Mouse (Mus musculus): Measurements from ENCODE around the gene Lhfp. TPM values are rescaled to one million over a fixed set of nuclear protein-coding genes. Genes with fewer than 3 reads are reported as not detected.
"Not testable (repeated sequence)": the region's sequence is repeated elsewhere in the genome, so short reads cannot be mapped to it uniquely, and the experiment has no call there.

The Lhfp gene
- polyA plus RNA-seq, 1 experiment from 2014 or later = 48.1 TPM

DNA sequence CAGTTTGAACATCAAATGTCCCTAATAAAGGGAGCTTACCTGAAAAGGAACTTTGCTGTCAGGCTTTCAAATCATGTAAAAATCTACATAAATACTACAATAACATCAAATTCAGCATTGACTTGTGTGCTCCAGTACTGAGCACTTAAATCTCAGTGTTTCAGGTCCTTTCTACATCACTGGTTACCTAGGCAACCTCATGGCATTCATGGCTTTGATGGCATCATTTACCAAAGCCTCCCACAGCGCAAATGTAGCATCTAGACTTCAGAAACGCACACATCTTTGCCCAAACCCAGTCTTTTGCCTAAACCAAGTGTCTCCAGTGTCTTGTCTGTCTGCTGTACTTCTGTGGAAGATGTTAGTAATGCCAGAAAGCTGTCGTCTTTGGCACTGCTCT, 225.7 kb downstream of the Lhfp start:
- Histone ChIP-seq H3K27ac (replicated peaks; ENCODE audit: low read depth, low read length) (no peak overlapping the region), H3K4me1 (ENCODE audit: control insufficient read depth, insufficient read depth, low read length) (no peaks in the 10 kb centered on the region), H3K9ac (replicated peaks; ENCODE audit: low read length) (no peak overlapping the region), H3K4me2 (ENCODE audit: low read length) (no peak overlapping the region), H3K36me3 (ENCODE audit: control insufficient read depth, insufficient read depth, low read length) (no peaks in the 10 kb centered on the region), H3K9me3 (ENCODE audit: control insufficient read depth, low read length) (no peaks in the 10 kb centered on the region), H3K27me3 (ENCODE audit: control insufficient read depth, insufficient read depth, low read length) (no peaks in the 10 kb centered on the region), H3K4me3 (replicated peaks; ENCODE audit: low read depth, low read length) (no peak overlapping the region)
- ATAC-seq (ENCODE audit: low FRiP score, low TSS enrichment) = no peak
- DNase-seq = peak; percentile 51
- 40% methylated on average over 3 of the region's 3 CpGs for WGBS

DNA sequence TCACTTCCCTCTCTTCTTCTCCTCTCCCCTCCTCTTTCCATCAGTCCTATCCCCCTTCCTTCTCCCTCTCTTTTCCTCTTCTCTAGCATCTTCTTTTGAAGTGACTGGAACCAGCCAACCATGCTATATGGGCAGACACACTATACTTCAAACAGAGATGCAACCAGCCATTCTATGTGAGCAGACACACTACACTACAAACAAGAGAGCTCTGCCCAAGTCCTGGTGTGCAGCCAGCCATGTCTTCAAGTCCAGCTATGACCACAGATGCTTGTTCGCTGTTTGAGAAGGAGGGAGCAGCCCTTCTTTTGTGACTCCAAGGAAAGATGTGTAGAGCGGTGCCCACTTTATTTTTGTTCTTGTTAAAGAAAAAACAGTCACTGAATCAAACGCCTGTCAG, 231.9 kb downstream of the Lhfp start:
- DNase-seq = no peak
- Histone ChIP-seq H3K4me1 (ENCODE audit: control insufficient read depth, insufficient read depth, low read length) (no peaks in the 10 kb centered on the region), H3K4me3 (replicated peaks; ENCODE audit: low read depth, low read length) (no peak overlapping the region), H3K9ac (replicated peaks; ENCODE audit: low read length) (no peak overlapping the region), H3K27ac (replicated peaks; ENCODE audit: low read depth, low read length) (no peak overlapping the region), H3K4me2 (ENCODE audit: low read length) (no peak overlapping the region), H3K9me3 (ENCODE audit: control insufficient read depth, low read length) (no peaks in the 10 kb centered on the region), H3K36me3 (ENCODE audit: control insufficient read depth, insufficient read depth, low read length) (no peaks in the 10 kb centered on the region), H3K27me3 (ENCODE audit: control insufficient read depth, insufficient read depth, low read length) (no peaks in the 10 kb centered on the region)
- WGBS = 80% methylated on average over 3 of the region's 3 CpGs
- no peak for ATAC-seq (ENCODE audit: low FRiP score, low TSS enrichment)

DNA sequence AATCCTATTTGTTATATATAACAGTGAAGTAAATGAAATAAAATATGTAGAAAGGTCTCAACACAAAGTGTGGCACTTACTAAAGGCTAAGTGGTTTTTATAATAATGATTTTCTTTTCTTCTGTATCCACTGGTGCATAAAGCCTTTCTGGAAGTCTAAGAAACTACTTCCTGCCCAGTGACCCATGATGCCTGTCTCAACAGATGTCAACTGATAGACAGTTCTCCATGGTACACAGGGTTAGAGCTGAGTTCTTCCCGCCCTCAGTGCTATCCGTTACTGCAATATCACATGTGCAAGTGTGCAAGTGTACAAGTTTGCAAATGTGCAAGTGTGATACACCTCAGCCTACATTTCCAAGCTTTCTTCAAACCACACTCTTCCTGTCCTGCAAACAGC, 236.7 kb downstream of the Lhfp start:
- no peak for DNase-seq
- no peaks in the 10 kb centered on the region for H3K36me3 ChIP-seq (ENCODE audit: control insufficient read depth, insufficient read depth, low read length)

DNA sequence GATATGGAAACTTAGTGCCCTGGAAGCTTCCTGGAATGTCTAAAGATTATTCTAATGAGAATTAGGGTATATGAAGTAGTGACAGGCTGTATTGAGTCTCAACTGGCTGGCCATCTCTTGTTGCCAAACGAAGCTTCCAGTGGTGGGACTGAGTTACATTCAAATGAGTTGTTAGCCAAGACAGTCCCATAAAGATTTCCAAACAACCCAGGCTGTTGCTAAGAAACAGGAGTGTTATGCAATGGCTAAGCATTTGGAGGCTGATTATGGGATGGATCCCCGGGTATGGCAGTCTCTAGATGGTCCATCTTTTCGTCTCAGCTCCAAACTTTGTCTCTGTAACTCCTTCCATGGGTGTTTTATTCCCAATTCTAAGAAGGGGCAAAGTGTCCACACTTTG, 240.7 kb downstream of the Lhfp start:
- not testable (repeated sequence) for H3K27me3 ChIP-seq (ENCODE audit: control insufficient read depth, insufficient read depth, low read length); H3K4me1 ChIP-seq (ENCODE audit: control insufficient read depth, insufficient read depth, low read length); H3K4me3 ChIP-seq (replicated peaks; ENCODE audit: low read depth, low read length); H3K36me3 ChIP-seq (ENCODE audit: control insufficient read depth, insufficient read depth, low read length); ATAC-seq (ENCODE audit: low FRiP score, low TSS enrichment); H3K27ac ChIP-seq (replicated peaks; ENCODE audit: low read depth, low read length); H3K4me2 ChIP-seq (ENCODE audit: low read length); DNase-seq; H3K9ac ChIP-seq (replicated peaks; ENCODE audit: low read length); H3K9me3 ChIP-seq (ENCODE audit: control insufficient read depth, low read length)
- WGBS = 60% methylated on average over 3 of the region's 3 CpGs

More for the DNA sequence above, 236.7 kb downstream of the Lhfp start:
- Histone ChIP-seq H3K4me2 (ENCODE audit: low read length) (no peak overlapping the region), H3K27me3 (ENCODE audit: control insufficient read depth, insufficient read depth, low read length) (no peaks in the 10 kb centered on the region), H3K27ac (replicated peaks; ENCODE audit: low read depth, low read length) (no peak overlapping the region), H3K4me1 (ENCODE audit: control insufficient read depth, insufficient read depth, low read length) (no peaks in the 10 kb centered on the region), H3K9ac (replicated peaks; ENCODE audit: low read length) (no peak overlapping the region), H3K9me3 (ENCODE audit: control insufficient read depth, low read length) (no peaks in the 10 kb centered on the region), H3K4me3 (replicated peaks; ENCODE audit: low read depth, low read length) (no peak overlapping the region)
- ATAC-seq (ENCODE audit: low FRiP score, low TSS enrichment) = no peak
- 84% methylated on average over 2 of the region's 2 CpGs for WGBS

DNA sequence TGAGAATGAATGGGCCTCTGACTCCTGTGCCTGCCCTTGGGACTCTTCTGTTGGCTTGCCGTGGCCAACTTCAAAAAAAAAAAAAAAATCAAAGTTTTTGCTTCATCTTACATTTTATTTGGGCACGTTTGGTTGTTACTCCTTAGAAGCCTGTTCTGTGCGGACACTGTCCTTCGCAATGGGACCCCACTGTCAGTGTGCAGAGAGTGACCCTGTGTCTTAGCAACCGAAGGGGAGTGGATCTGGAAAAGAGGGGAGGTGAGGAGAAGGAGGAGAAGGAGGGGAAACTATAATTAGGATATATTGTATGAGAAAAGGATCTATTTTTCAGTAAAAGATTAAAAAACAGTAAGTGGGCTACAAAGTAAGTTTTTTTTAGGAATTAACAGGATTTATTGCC, 242.7 kb downstream of the Lhfp start:
- Histone ChIP-seq H3K9me3 (ENCODE audit: control insufficient read depth, low read length) (no peaks in the 10 kb centered on the region), H3K4me2 (ENCODE audit: low read length) (no peak overlapping the region), H3K4me3 (replicated peaks; ENCODE audit: low read depth, low read length) (no peak overlapping the region), H3K9ac (replicated peaks; ENCODE audit: low read length) (no peak overlapping the region), H3K36me3 (ENCODE audit: control insufficient read depth, insufficient read depth, low read length) (no peaks in the 10 kb centered on the region), H3K27me3 (ENCODE audit: control insufficient read depth, insufficient read depth, low read length) (no peaks in the 10 kb centered on the region), H3K27ac (replicated peaks; ENCODE audit: low read depth, low read length) (no peak overlapping the region), H3K4me1 (ENCODE audit: control insufficient read depth, insufficient read depth, low read length) (no peaks in the 10 kb centered on the region)
- WGBS = 89% methylated on average over 5 of the region's 5 CpGs
- ATAC-seq (ENCODE audit: low FRiP score, low TSS enrichment) = no peak
- no peak for DNase-seq

DNA sequence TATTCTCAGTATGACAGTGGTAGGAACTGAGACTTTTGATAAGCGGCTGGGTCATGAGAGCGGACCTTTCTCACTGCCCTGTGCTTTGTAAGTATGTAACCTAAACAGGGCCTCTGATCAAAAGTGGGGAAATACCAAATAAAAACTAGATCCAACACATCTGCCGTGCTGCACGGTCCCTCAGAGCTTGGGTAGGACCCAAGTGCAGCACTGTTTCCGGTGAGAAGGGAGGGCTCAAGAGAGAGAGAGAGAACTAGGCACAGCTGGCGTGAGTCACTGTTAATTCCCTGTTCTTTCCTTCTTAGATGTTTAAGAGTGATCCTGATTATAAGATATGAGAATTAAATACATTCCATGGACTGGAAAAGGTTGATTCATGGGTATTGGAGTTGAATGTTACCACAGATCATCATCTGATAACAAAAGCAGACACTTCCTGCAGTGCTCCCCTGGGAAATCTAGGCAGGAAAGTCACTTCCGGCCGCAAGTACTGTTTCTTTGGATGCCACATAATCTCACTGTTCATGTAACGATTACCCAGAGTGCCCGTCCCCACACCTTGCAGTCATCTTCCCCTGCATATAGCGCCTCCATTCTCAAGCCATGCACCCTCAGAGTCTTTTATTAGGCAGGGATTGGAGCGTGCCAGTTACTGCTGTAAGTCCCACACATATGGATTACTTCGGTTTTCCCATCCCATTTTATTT, 243.3 kb downstream of the Lhfp start:
- no peak overlapping the region for H3K27ac ChIP-seq (replicated peaks; ENCODE audit: low read depth, low read length)
- H3K9ac ChIP-seq (replicated peaks; ENCODE audit: low read length) = no peak overlapping the region
- ATAC-seq (ENCODE audit: low FRiP score, low TSS enrichment) (no peak), DNase-seq (no peak)
- H3K9me3 ChIP-seq (ENCODE audit: control insufficient read depth, low read length) = no peaks in the 10 kb centered on the region
- 88% methylated on average over 13 of the region's 13 CpGs for WGBS
- no peak overlapping the region for H3K4me2 ChIP-seq (ENCODE audit: low read length)
- H3K4me3 ChIP-seq (replicated peaks; ENCODE audit: low read depth, low read length) = no peak overlapping the region
- no peaks in the 10 kb centered on the region for H3K4me1 ChIP-seq (ENCODE audit: control insufficient read depth, insufficient read depth, low read length)
- no peaks in the 10 kb centered on the region for H3K36me3 ChIP-seq (ENCODE audit: control insufficient read depth, insufficient read depth, low read length)
- no peaks in the 10 kb centered on the region for H3K27me3 ChIP-seq (ENCODE audit: control insufficient read depth, insufficient read depth, low read length)

DNA sequence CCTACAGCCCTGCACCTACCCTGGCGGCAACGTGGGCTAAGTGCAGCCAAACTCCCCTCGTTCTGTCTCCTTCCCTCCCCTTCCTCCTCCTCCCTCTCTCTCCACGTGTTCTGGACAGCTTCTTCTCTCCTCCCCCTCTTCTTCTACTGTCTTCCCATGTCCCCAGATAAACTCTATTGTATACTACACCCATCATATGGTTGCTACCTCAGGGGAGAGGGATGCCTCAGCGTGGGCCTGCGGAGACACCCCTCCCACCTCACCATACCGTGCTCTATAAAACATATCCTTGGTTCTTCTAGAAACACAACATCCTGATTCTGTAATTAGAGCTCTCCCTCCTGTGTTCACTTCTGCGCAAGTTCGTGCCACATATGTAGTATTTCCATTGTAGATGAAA, 247.3 kb downstream of the Lhfp start:
- no peaks in the 10 kb centered on the region for H3K4me1 ChIP-seq (ENCODE audit: control insufficient read depth, insufficient read depth, low read length)
- no peak overlapping the region for H3K9ac ChIP-seq (replicated peaks; ENCODE audit: low read length)
- no peak overlapping the region for H3K27ac ChIP-seq (replicated peaks; ENCODE audit: low read depth, low read length)
- no peak for ATAC-seq (ENCODE audit: low FRiP score, low TSS enrichment)
- H3K36me3 ChIP-seq (ENCODE audit: control insufficient read depth, insufficient read depth, low read length) = no peaks in the 10 kb centered on the region
- H3K4me3 ChIP-seq (replicated peaks; ENCODE audit: low read depth, low read length) = no peak overlapping the region
- no peak for DNase-seq
- no peaks in the 10 kb centered on the region for H3K9me3 ChIP-seq (ENCODE audit: control insufficient read depth, low read length)
- H3K4me2 ChIP-seq (ENCODE audit: low read length) = no peak overlapping the region
- H3K27me3 ChIP-seq (ENCODE audit: control insufficient read depth, insufficient read depth, low read length) = no peaks in the 10 kb centered on the region
- WGBS = 60% methylated on average over 9 of the region's 9 CpGs

DNA sequence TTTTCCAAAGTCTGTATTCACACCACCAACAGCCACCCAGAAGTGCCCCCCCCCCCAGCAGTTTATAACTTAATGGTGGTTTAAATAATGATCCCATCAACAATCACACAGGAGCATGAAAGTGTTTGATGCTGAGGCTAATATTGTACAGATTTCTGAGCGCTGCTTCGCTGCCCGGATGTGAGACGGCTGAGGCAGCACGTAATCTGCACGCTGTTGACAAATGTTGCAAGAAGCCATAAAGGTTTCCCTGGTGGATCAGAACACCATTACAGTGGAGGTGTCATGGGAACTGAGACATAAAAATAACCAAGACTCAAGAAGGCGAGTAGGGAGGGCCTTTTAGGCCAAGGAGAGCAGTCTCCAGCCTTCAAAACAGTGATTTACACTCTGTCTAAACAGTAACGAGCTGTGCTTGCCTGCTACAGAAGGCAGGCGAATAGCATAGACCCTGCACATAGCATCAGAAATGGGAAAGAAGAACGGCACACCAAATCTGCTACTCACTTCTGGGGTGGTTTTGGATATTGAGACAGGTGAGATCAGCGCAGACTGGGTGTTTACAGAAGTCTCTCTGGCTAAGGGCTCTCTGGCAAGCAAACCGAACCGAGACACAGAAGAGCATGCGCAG, 248.4 kb downstream of the Lhfp start:
- Histone ChIP-seq H3K27me3 (ENCODE audit: control insufficient read depth, insufficient read depth, low read length) (no peaks in the 10 kb centered on the region), H3K4me1 (ENCODE audit: control insufficient read depth, insufficient read depth, low read length) (no peaks in the 10 kb centered on the region), H3K9ac (replicated peaks; ENCODE audit: low read length) (no peak overlapping the region), H3K4me3 (replicated peaks; ENCODE audit: low read depth, low read length) (no peak overlapping the region), H3K4me2 (ENCODE audit: low read length) (no peak overlapping the region), H3K9me3 (ENCODE audit: control insufficient read depth, low read length) (no peaks in the 10 kb centered on the region), H3K36me3 (ENCODE audit: control insufficient read depth, insufficient read depth, low read length) (no peaks in the 10 kb centered on the region), H3K27ac (replicated peaks; ENCODE audit: low read depth, low read length) (no peak overlapping the region)
- DNase-seq = peak; percentile 8
- whole genome bisulfite sequencing = 84% methylated on average over 14 of the region's 14 CpGs
- no peak for ATAC-seq (ENCODE audit: low FRiP score, low TSS enrichment)

DNA sequence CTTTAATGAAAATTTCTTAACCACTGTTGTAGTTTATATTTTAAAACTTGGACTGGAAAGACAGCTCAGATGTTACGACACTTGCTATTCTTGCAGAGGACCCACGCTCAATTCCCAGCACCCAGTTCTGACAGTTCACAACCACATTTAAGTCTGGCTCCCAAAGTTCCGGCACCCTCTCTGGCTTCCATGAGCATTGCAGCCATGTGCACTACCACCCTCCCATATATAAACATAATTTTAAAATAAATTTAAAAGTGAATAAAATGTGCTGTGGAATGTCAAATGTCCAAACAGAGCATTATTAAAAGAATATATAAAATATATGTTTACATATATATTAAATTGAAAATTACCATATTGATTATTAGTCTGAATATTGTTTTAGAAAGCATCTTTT, 249.9 kb downstream of the Lhfp start:
- Histone ChIP-seq H3K9ac (replicated peaks; ENCODE audit: low read length) (no peak overlapping the region), H3K4me3 (replicated peaks; ENCODE audit: low read depth, low read length) (no peak overlapping the region), H3K4me2 (ENCODE audit: low read length) (no peak overlapping the region), H3K27me3 (ENCODE audit: control insufficient read depth, insufficient read depth, low read length) (no peaks in the 10 kb centered on the region), H3K36me3 (ENCODE audit: control insufficient read depth, insufficient read depth, low read length) (no peaks in the 10 kb centered on the region), H3K27ac (replicated peaks; ENCODE audit: low read depth, low read length) (no peak overlapping the region), H3K9me3 (ENCODE audit: control insufficient read depth, low read length) (no peaks in the 10 kb centered on the region), H3K4me1 (ENCODE audit: control insufficient read depth, insufficient read depth, low read length) (no peaks in the 10 kb centered on the region)
- DNase-seq (no peak), ATAC-seq (ENCODE audit: low FRiP score, low TSS enrichment) (no peak)
- WGBS = 96% methylated on average over 3 of the region's 3 CpGs

Measured in midbrain, embryonic 14.5 days (tissue).